Mouse (Mus musculus) kidney, embryonic 14.5 days (tissue): Measurements from ENCODE around the gene BC049715. TPM values are rescaled to one million over a fixed set of nuclear protein-coding genes. Genes with fewer than 3 reads are reported as not detected.

Experiments used
- ATAC-seq: fragments of 200-750 bp; cut with Nextera tagmentation; 2 replicates; pipeline ENCODE4 v1.8.0; 2017; ENCODE audit warnings: moderate number of reproducible peaks, mild to moderate bottlenecking, moderate TSS enrichment, moderate library complexity; ENCODE audit not compliant: low FRiP score, low TSS enrichment
- H3K27ac ChIP-seq: fragments of 300-500 bp; sonication (generic); 2 replicates; pipeline ENCODE4 v1.5.1; 2014; ENCODE audit warnings: low read depth, mild to moderate bottlenecking, low read length, moderate library complexity, mixed read lengths
- H3K27me3 ChIP-seq: fragments of 300-500 bp; sonication (generic); 2 replicates; pipeline ENCODE4 v1.6.1; 2014; ENCODE audit warnings: mild to moderate bottlenecking, low read length; ENCODE audit not compliant: control insufficient read depth, insufficient read depth
- H3K36me3 ChIP-seq: fragments of 300-500 bp; sonication (generic); 2 replicates; pipeline ENCODE4 v1.6.1; 2014; ENCODE audit warnings: low read length, mixed read lengths; ENCODE audit not compliant: control insufficient read depth, insufficient read depth
- H3K4me1 ChIP-seq: fragments of 300-500 bp; sonication (generic); 2 replicates; pipeline ENCODE4 v1.6.1; 2014; ENCODE audit warnings: low read length, mixed read lengths; ENCODE audit not compliant: control insufficient read depth, insufficient read depth
- H3K4me2 ChIP-seq: fragments of 300-500 bp; sonication (generic); replicated peaks from 2 replicates; pipeline ENCODE4 v1.6.1; 2014; ENCODE audit warnings: low read depth, mild to moderate bottlenecking, low read length
- H3K4me3 ChIP-seq: fragments of 300-500 bp; sonication (generic); 2 replicates; pipeline ENCODE4 v1.5.1; 2014; ENCODE audit warnings: mild to moderate bottlenecking, low read length
- H3K9ac ChIP-seq: fragments of 300-500 bp; sonication (generic); 2 replicates; pipeline ENCODE4 v1.6.1; 2014; ENCODE audit warnings: low read depth, mild to moderate bottlenecking, low read length, moderate library complexity
- H3K9me3 ChIP-seq: fragments of 300-500 bp; sonication (generic); 2 replicates; pipeline ENCODE4 v1.6.1; 2016; ENCODE audit warnings: low read length; ENCODE audit not compliant: control insufficient read depth
- WGBS: fragments of 180-500 bp; shearing (Covaris S2); extraction: QIAGEN DNeasy Blood & Tissue Kit; methylation state at CpG from one replicate; pipeline ENCODE4 v1.1.7; 2014; 5-methylcytosine and 5-hydroxymethylcytosine counted together
- microRNA-seq: library from miRNA; unstranded; fragments of <30 nt; microRNA quantifications from one replicate; pipeline ENCODE4, GENCODE M21; 2016
- polyA plus RNA-seq: library from polyadenylated mRNA; unstranded; fragments of >200 nt; fragmentation: Nextera tagmentation; extraction: Ambion mirVana; gene quantifications from 2 replicates; pipeline ENCODE4 v1.2.1, GENCODE M21; 2014

Gene BC049715
- polyA plus RNA-seq, 1 experiment from 2014 or later, result 1.9 TPM

GRCm38 (mm10) chr6:136887854-136888253 lies 60.4 kb downstream of the BC049715 start:
- Histone ChIP-seq H3K27ac (peak overlapping the region; percentile 39; the same call in 1 of the 2 replicates), H3K27me3 (no peaks in the 10 kb centered on the region), H3K4me2 (no peak overlapping the region), H3K9ac (no peak overlapping the region), H3K36me3 (no peaks in the 10 kb centered on the region), H3K4me3 (no peak overlapping the region), H3K4me1 (peaks cover 4% of the 10 kb centered on the region; the same call in 1 of the 2 replicates), H3K9me3 (no peaks in the 10 kb centered on the region)
- WGBS, result 51% methylated on average over 9 of the region's 9 CpGs
- ATAC-seq, result no peak

- Histone ChIP-seq H3K36me3 (no peaks in the 10 kb centered on the region), H3K9me3 (no peaks in the 10 kb centered on the region), H3K9ac (no peak overlapping the region), H3K4me2 (no peak overlapping the region), H3K4me1 (no peaks in the 10 kb centered on the region), H3K27ac (no peak overlapping the region), H3K27me3 (no peaks in the 10 kb centered on the region), H3K4me3 (no peak overlapping the region)
- WGBS, result 90% methylated on average over 6 of the region's 6 CpGs
- no peak for ATAC-seq
These were observed 61.6 kb downstream of the BC049715 start for GRCm38 (mm10) chr6:136889067-136889466.

- Histone ChIP-seq H3K4me1 (no peaks in the 10 kb centered on the region), H3K4me3 (no peak overlapping the region), H3K36me3 (no peaks in the 10 kb centered on the region), H3K27ac (no peak overlapping the region), H3K9ac (no peak overlapping the region), H3K4me2 (no peak overlapping the region), H3K9me3 (no peaks in the 10 kb centered on the region), H3K27me3 (no peaks in the 10 kb centered on the region)
- ATAC-seq, result no peak
- WGBS, result 94% methylated on average over 6 of the region's 6 CpGs
These were observed 62.1 kb downstream of the BC049715 start for GRCm38 (mm10) chr6:136889554-136889953.

Small RNA genes lying within 50 kb of the gene (microRNA-seq; reads per million reads assigned to microRNA genes)
- gene Gm44364, result not detected

Other genes with a start within 250 kb of the BC049715 start
- gene Plbd1, start 165.7 kb upstream of the BC049715 start, polyA plus RNA-seq, result 2.7 and 4.0 TPM in 2 replicates
- gene Gucy2c, start 45.9 kb upstream of the BC049715 start, polyA plus RNA-seq, result 0.10 TPM in 1 of 2 replicates, not detected in the other
- 1.2 and 2.3 TPM in 2 replicates for gene Hist4h4, start 23.2 kb upstream of the BC049715 start, polyA plus RNA-seq
- 96.0 and 104 TPM in 2 replicates for gene H2afj, start 19.4 kb upstream of the BC049715 start, polyA plus RNA-seq
- gene Wbp11, start 607 bp downstream of the BC049715 start, polyA plus RNA-seq, result 91.5 and 136 TPM in 2 replicates
- 1.1 and 1.4 TPM in 2 replicates for gene Smco3, start 7.8 kb downstream of the BC049715 start, polyA plus RNA-seq
- 1.7 and 2.2 TPM in 2 replicates for gene Art4, start 30.1 kb downstream of the BC049715 start, polyA plus RNA-seq
- gene Mgp, start 48.2 kb downstream of the BC049715 start, polyA plus RNA-seq, result 168 and 215 TPM in 2 replicates
- 0.22 and 0.31 TPM in 2 replicates for gene Erp27, start 94.6 kb downstream of the BC049715 start, polyA plus RNA-seq
- gene Pde6h, start 96.2 kb downstream of the BC049715 start, polyA plus RNA-seq, result 0.11 and 0.81 TPM in 2 replicates
- 60.4 and 65.6 TPM in 2 replicates for gene Arhgdib, start 114.3 kb downstream of the BC049715 start, polyA plus RNA-seq